Mouse (Mus musculus): Measurements from ENCODE around the gene Fbxl14. TPM values are rescaled to one million over a fixed set of nuclear protein-coding genes. Genes with fewer than 3 reads are reported as not detected.

Fbxl14 gene
- polyA plus RNA-seq, 1 experiment from 2014 or later: 7.5 TPM

DNA sequence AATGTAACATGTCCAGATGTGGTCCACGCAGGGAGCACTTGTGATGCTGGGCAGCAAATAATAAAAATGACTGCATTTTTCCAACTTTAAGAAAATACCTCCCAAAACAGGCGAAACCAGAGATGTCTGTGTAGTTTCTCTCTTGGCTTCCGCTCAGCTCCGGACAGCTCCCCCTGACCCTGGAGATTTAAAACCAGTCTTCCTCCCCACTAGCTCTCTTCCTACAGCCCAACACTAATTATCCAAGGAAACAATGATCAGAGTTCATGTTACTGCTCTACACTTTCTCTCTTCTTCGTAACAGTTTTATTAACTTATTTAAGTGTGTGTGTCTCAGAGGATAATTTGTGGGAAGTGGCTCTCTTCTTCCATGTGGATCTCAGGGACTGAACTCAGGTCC lies 19.1 kb upstream of the Fbxl14 start:
- H3K4me2 ChIP-seq (ENCODE audit: low read depth, low read length): no peak overlapping the region
- H3K4me3 ChIP-seq (ENCODE audit: low read depth, low read length): no peak overlapping the region
- H3K4me1 ChIP-seq (ENCODE audit: control insufficient read depth, insufficient read depth, low read length): 0 out of 2 replicates have a peak, but pooled peaks cover 3% of the 10 kb centered on the region
- ATAC-seq (ENCODE audit: low read depth) (no peak), DNase-seq (ENCODE audit: low spot score) (no peak)
- no peak overlapping the region for H3K9ac ChIP-seq (ENCODE audit: low read depth, low read length)
- H3K27me3 ChIP-seq (replicated peaks; ENCODE audit: control insufficient read depth, insufficient read depth, low read length): no peaks in the 10 kb centered on the region
- no peaks in the 10 kb centered on the region for H3K9me3 ChIP-seq (ENCODE audit: control insufficient read depth, low read length)
- WGBS: 59% methylated on average over 5 of the region's 5 CpGs
- no peak overlapping the region for H3K27ac ChIP-seq (replicated peaks; ENCODE audit: low read depth, low read length)
- no peaks in the 10 kb centered on the region for H3K36me3 ChIP-seq (ENCODE audit: control insufficient read depth, insufficient read depth, low read length)

DNA sequence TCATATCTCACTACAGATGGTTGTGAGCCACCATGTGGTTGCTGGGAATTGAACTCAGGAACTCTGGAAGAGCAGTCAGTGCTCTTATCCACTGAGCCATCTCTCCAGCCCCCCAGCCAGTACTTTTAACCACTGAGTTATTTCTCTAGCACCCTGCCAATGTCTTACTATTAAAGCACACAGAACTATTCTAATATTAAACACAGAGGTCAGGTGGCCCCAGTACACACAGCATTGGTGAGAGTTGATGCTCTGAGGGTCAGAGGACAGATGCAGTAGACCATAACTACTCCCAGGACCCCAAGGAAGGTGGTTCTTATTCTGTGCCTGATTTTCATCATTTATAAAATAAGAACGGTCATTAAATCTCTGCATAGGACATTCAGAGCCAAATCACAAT lies 13.3 kb upstream of the Fbxl14 start:
- no peak for ATAC-seq (ENCODE audit: low read depth)

GRCm38 (mm10) chr6:119466921-119467784 lies 12.3 kb upstream of the Fbxl14 start:
- no peak for ATAC-seq (ENCODE audit: low read depth)
- DNase-seq (ENCODE audit: low spot score): no peak
- Histone ChIP-seq H3K36me3 (ENCODE audit: control insufficient read depth, insufficient read depth, low read length) (no peaks in the 10 kb centered on the region), H3K4me1 (ENCODE audit: control insufficient read depth, insufficient read depth, low read length) (no peaks in the 10 kb centered on the region), H3K9me3 (ENCODE audit: control insufficient read depth, low read length) (no peaks in the 10 kb centered on the region), H3K4me3 (ENCODE audit: low read depth, low read length) (no peak overlapping the region), H3K27me3 (replicated peaks; ENCODE audit: control insufficient read depth, insufficient read depth, low read length) (no peaks in the 10 kb centered on the region), H3K27ac (replicated peaks; ENCODE audit: low read depth, low read length) (no peak overlapping the region), H3K9ac (ENCODE audit: low read depth, low read length) (no peak overlapping the region), H3K4me2 (ENCODE audit: low read depth, low read length) (no peak overlapping the region)
- WGBS: 67% methylated on average over 10 of the region's 10 CpGs

More for the DNA sequence above, 13.3 kb upstream of the Fbxl14 start:
- H3K27ac ChIP-seq (replicated peaks; ENCODE audit: low read depth, low read length): no peak overlapping the region
- no peak overlapping the region for H3K4me2 ChIP-seq (ENCODE audit: low read depth, low read length)
- H3K9ac ChIP-seq (ENCODE audit: low read depth, low read length): no peak overlapping the region
- no peaks in the 10 kb centered on the region for H3K9me3 ChIP-seq (ENCODE audit: control insufficient read depth, low read length)
- no peaks in the 10 kb centered on the region for H3K4me1 ChIP-seq (ENCODE audit: control insufficient read depth, insufficient read depth, low read length)
- H3K36me3 ChIP-seq (ENCODE audit: control insufficient read depth, insufficient read depth, low read length): no peaks in the 10 kb centered on the region
- no peaks in the 10 kb centered on the region for H3K27me3 ChIP-seq (replicated peaks; ENCODE audit: control insufficient read depth, insufficient read depth, low read length)
- no peak overlapping the region for H3K4me3 ChIP-seq (ENCODE audit: low read depth, low read length)
- no peak for DNase-seq (ENCODE audit: low spot score)
- whole genome bisulfite sequencing: 84% methylated on average over 1 of the region's 1 CpGs

GRCm38 (mm10) chr6:119467785-119468059 lies 11.7 kb upstream of the Fbxl14 start:
- no peak overlapping the region for H3K4me3 ChIP-seq (ENCODE audit: low read depth, low read length)
- no peaks in the 10 kb centered on the region for H3K27me3 ChIP-seq (replicated peaks; ENCODE audit: control insufficient read depth, insufficient read depth, low read length)
- no peak overlapping the region for H3K4me2 ChIP-seq (ENCODE audit: low read depth, low read length)
- H3K27ac ChIP-seq (replicated peaks; ENCODE audit: low read depth, low read length): no peak overlapping the region
- no peaks in the 10 kb centered on the region for H3K36me3 ChIP-seq (ENCODE audit: control insufficient read depth, insufficient read depth, low read length)
- no peak overlapping the region for H3K9ac ChIP-seq (ENCODE audit: low read depth, low read length)
- ATAC-seq (ENCODE audit: low read depth) (no peak), DNase-seq (ENCODE audit: low spot score) (no peak)
- WGBS: 85% methylated on average over 2 of the region's 2 CpGs
- H3K4me1 ChIP-seq (ENCODE audit: control insufficient read depth, insufficient read depth, low read length): no peaks in the 10 kb centered on the region
- no peaks in the 10 kb centered on the region for H3K9me3 ChIP-seq (ENCODE audit: control insufficient read depth, low read length)

DNA sequence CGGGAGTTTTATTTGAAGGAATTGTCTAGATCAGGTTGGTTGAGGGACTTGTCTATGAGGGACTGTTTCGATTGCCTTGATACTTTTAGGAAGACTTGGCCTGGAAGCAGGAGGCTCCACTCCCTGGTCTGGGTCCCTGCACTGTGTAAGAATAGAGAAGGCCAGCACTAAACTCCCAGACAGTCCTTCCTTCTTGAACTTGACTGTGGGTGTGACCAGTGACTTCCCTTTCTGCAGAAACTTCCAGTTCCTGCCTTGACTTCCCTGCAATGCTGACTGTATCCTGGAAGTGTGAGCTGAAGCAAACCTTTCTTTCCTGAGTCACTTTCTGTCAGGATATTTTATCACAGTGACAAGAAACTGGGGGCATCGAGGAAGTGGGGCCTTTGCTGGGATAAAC lies 8.7 kb upstream of the Fbxl14 start:
- no peak overlapping the region for H3K9ac ChIP-seq (ENCODE audit: low read depth, low read length)
- H3K4me1 ChIP-seq (ENCODE audit: control insufficient read depth, insufficient read depth, low read length): no peaks in the 10 kb centered on the region
- no peak overlapping the region for H3K27ac ChIP-seq (replicated peaks; ENCODE audit: low read depth, low read length)
- no peaks in the 10 kb centered on the region for H3K36me3 ChIP-seq (ENCODE audit: control insufficient read depth, insufficient read depth, low read length)
- ATAC-seq (ENCODE audit: low read depth) (no peak), DNase-seq (ENCODE audit: low spot score) (no peak)
- 81% methylated on average over 3 of the region's 3 CpGs for WGBS
- H3K4me3 ChIP-seq (ENCODE audit: low read depth, low read length): no peak overlapping the region
- no peak overlapping the region for H3K4me2 ChIP-seq (ENCODE audit: low read depth, low read length)
- H3K9me3 ChIP-seq (ENCODE audit: control insufficient read depth, low read length): no peaks in the 10 kb centered on the region
- H3K27me3 ChIP-seq (replicated peaks; ENCODE audit: control insufficient read depth, insufficient read depth, low read length): no peaks in the 10 kb centered on the region

GRCm38 (mm10) chr6:119472135-119472534 lies 7.3 kb upstream of the Fbxl14 start:
- WGBS: 27% methylated on average over 5 of the region's 5 CpGs
- H3K27me3 ChIP-seq (replicated peaks; ENCODE audit: control insufficient read depth, insufficient read depth, low read length): no peaks in the 10 kb centered on the region
- H3K36me3 ChIP-seq (ENCODE audit: control insufficient read depth, insufficient read depth, low read length): no peaks in the 10 kb centered on the region
- no peak overlapping the region for H3K9ac ChIP-seq (ENCODE audit: low read depth, low read length)
- no peak overlapping the region for H3K4me2 ChIP-seq (ENCODE audit: low read depth, low read length)
- H3K4me3 ChIP-seq (ENCODE audit: low read depth, low read length): no peak overlapping the region
- H3K4me1 ChIP-seq (ENCODE audit: control insufficient read depth, insufficient read depth, low read length): no peaks in the 10 kb centered on the region; the same call in 1 of the 2 replicates
- DNase-seq (ENCODE audit: low spot score) (no peak), ATAC-seq (ENCODE audit: low read depth) (no peak)
- H3K27ac ChIP-seq (replicated peaks; ENCODE audit: low read depth, low read length): no peak overlapping the region
- H3K9me3 ChIP-seq (ENCODE audit: control insufficient read depth, low read length): no peaks in the 10 kb centered on the region

GRCm38 (mm10) chr6:119472705-119473104 lies 6.8 kb upstream of the Fbxl14 start:
- DNase-seq (ENCODE audit: low spot score) (no peak), ATAC-seq (ENCODE audit: low read depth) (no peak)
- Histone ChIP-seq H3K9me3 (ENCODE audit: control insufficient read depth, low read length) (no peaks in the 10 kb centered on the region), H3K4me2 (ENCODE audit: low read depth, low read length) (no peak overlapping the region), H3K9ac (ENCODE audit: low read depth, low read length) (no peak overlapping the region), H3K27me3 (replicated peaks; ENCODE audit: control insufficient read depth, insufficient read depth, low read length) (no peaks in the 10 kb centered on the region), H3K27ac (replicated peaks; ENCODE audit: low read depth, low read length) (no peak overlapping the region), H3K4me3 (ENCODE audit: low read depth, low read length) (no peak overlapping the region), H3K4me1 (ENCODE audit: control insufficient read depth, insufficient read depth, low read length) (peaks cover 3% of the 10 kb centered on the region), H3K36me3 (ENCODE audit: control insufficient read depth, insufficient read depth, low read length) (no peaks in the 10 kb centered on the region)
- WGBS: 84% methylated on average over 3 of the region's 3 CpGs

GRCm38 (mm10) chr6:119473446-119473845 lies 6.0 kb upstream of the Fbxl14 start:
- WGBS: 59% methylated on average over 7 of the region's 7 CpGs
- Histone ChIP-seq H3K36me3 (ENCODE audit: control insufficient read depth, insufficient read depth, low read length) (no peaks in the 10 kb centered on the region), H3K4me1 (ENCODE audit: control insufficient read depth, insufficient read depth, low read length) (peaks cover 11% of the 10 kb centered on the region), H3K4me2 (ENCODE audit: low read depth, low read length) (no peak overlapping the region), H3K27me3 (replicated peaks; ENCODE audit: control insufficient read depth, insufficient read depth, low read length) (no peaks in the 10 kb centered on the region), H3K9ac (ENCODE audit: low read depth, low read length) (no peak overlapping the region), H3K9me3 (ENCODE audit: control insufficient read depth, low read length) (no peaks in the 10 kb centered on the region), H3K4me3 (ENCODE audit: low read depth, low read length) (no peak overlapping the region), H3K27ac (replicated peaks; ENCODE audit: low read depth, low read length) (no peak overlapping the region)
- no peak for DNase-seq (ENCODE audit: low spot score)
- ATAC-seq (ENCODE audit: low read depth): no peak

GRCm38 (mm10) chr6:119473992-119474391 lies 5.5 kb upstream of the Fbxl14 start:
- Histone ChIP-seq H3K4me3 (ENCODE audit: low read depth, low read length) (no peak overlapping the region), H3K36me3 (ENCODE audit: control insufficient read depth, insufficient read depth, low read length) (no peaks in the 10 kb centered on the region), H3K27ac (replicated peaks; ENCODE audit: low read depth, low read length) (no peak overlapping the region), H3K9ac (ENCODE audit: low read depth, low read length) (no peak overlapping the region), H3K27me3 (replicated peaks; ENCODE audit: control insufficient read depth, insufficient read depth, low read length) (no peaks in the 10 kb centered on the region), H3K4me1 (ENCODE audit: control insufficient read depth, insufficient read depth, low read length) (peaks cover 12% of the 10 kb centered on the region), H3K4me2 (ENCODE audit: low read depth, low read length) (no peak overlapping the region), H3K9me3 (ENCODE audit: control insufficient read depth, low read length) (no peaks in the 10 kb centered on the region)
- WGBS: 58% methylated on average over 4 of the region's 4 CpGs
- DNase-seq (ENCODE audit: low spot score): no peak
- ATAC-seq (ENCODE audit: low read depth): no peak

Measured in embryonic facial prominence, embryonic 14.5 days (tissue).